Mouse (Mus musculus) retina, postnatal 1 day (tissue): Measurements from ENCODE around the gene Tceal3.

Experiments used
- DNase-seq: peaks from one replicate; pipeline ENCODE4 v3.0.0-alpha.2; 2012

Tceal3 gene

DNA sequence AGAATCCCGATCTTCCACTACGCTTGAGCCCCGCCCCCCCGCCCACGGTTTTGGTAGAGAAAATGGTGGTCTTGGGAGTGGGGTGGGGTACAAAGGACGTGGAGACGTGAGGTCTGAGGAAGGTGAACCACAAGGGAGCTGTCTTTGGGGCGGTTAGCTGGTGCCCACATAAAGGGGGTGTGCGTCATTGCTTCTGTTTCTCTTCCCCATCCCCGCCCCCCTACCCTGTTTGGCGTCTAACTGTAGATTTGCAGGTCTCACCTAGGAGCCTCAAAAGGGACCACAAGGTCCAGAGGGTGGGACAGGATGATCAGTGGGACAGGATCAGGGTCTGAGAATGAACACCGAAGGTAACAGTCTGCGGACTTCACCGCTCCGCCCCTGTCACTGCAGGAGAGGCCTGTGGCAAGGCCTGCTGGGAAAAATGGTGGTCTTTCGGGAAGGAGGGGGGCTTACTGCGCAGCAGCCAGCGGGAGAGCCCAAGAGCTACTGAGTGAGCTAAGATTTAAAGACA is 117.6 kb downstream of the Tceal3 start:
- DNase-seq: peak; percentile 79

DNA sequence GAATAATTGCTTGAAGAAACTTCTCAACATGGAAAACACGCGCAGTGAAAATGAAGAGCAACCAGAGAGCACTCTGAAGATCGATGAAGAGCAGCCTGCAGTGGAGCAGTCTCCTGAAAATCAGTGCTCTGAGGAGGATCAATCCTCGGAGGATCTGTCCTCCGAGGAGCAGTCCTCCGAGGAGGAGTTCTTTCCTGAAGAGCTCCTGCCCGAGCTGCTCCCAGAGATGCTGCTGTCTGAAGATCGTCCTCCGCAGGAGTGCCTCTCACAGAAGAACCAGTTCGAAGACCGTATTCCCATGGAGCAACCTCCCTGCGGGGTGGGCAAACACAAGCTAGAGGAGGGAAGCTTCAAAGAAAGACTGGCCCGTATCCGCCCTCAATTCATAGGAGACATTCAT is 118.1 kb downstream of the Tceal3 start:
- DNase-seq: no peak

DNA sequence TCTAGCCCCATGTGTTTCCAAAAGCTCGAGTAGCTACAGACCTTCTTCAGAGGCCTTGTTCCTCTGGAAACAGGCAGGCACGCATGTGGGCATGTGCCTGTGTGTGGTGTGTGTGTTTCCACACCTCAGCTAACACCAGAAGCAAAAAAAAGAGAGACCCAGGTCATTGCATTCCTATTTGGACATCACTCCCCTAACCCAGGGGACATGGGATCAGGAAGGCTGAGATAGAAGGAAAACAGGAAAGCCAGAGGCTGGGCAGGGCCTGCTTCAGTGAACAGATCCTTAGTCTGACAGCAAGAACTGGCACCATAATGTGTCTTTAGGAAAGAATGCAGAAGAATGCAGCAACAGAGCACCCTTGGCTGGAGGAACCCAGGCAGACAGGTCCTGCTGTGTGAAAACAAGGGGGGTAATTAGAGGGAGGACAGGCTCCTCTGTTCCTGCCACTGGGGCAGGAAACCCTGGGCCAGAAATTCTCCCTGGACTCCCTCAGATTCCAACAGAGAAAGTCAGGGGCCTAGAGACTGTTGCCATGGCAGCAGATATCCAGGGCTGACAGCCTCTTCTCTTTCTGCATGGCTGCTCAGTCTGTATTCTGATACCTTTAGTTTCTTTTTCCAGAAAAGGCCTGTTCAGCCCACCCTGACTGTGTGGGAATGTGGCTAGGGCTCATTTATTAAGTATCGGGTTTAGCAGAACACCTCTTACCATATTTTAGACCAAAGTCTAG is 124.3 kb downstream of the Tceal3 start:
- DNase-seq: peak; percentile 15
